9 mouse cellular contexts compared by ENCODE assay signal in genomic region chr17:31766779-31767697, GRCm38 (mm10).
DNase-seq lines count a peak whose midpoint lies in the region; ATAC-seq lines count a peak whose summit lies in the region.
"Had no signal": no experiment of that assay in that cellular context is flagged by ENCODE, and none has a peak within 500 bp of the region (broad histone marks: within the 10 kb centered on the region; RNA-seq: fewer than 3 reads in every experiment).

No protein-coding gene starts in this region.

- H3K9me3 ChIP-seq in hindbrain, embryonic 12.5 days (replicated peaks): 0 out of 2 replicates have a peak, but pooled peaks cover 6% of the 10 kb centered on the region

- peak overlapping the region; percentile 32; the same call in 1 of the 2 replicates for H3K9ac ChIP-seq in hindbrain, embryonic 12.5 days

- H3K36me3 ChIP-seq in hindbrain, embryonic 12.5 days: no peaks in the 10 kb centered on the region

- ATAC-seq in hindbrain, embryonic 12.5 days (ENCODE audit: low FRiP score): peak; percentile 90

- no peak overlapping the region for H3K4me3 ChIP-seq in hindbrain, embryonic 12.5 days

- H3K27me3 ChIP-seq in hindbrain, embryonic 12.5 days: no peaks in the 10 kb centered on the region
- H3K27me3 ChIP-seq: CH12.LX had no signal

- 26% methylated on average over 25 of the region's 25 CpGs for WGBS in hindbrain, embryonic 12.5 days

- DNase-seq in MN1 (ENCODE audit: low spot score): peak; percentile 93
- peak; percentile 98 to 99 for DNase-seq in cerebellum, postnatal 10 days
- peak; percentile 22 to 40 for DNase-seq in frontal cortex, postnatal 25 days (ENCODE audit: low spot score in 2 of 2)
- DNase-seq in layer of hippocampus, postnatal 25 days (ENCODE audit: extremely low spot score in 1 of 2, low spot score in 1 of 2): peak; percentile 60 to 69
- peak; percentile 73 for DNase-seq in lung, postnatal 36 days
- peak; percentile 90 to 94 for DNase-seq in right cerebral cortex, postnatal 10 days (ENCODE audit: low spot score in 2 of 2)
- no peak for DNase-seq in thymus, postnatal 25 days

- no peak overlapping the region; the same call in 1 of the 2 replicates for H3K4me2 ChIP-seq in hindbrain, embryonic 12.5 days (replicated peaks)

- peak overlapping the region; percentile 90 for H3K27ac ChIP-seq in hindbrain, embryonic 12.5 days

- H3K4me1 ChIP-seq in hindbrain, embryonic 12.5 days: peaks cover 17% of the 10 kb centered on the region
